Mouse (Mus musculus) embryonic facial prominence, embryonic 12.5 days (tissue): ENCODE data around the gene 1700023F06Rik. TPM values are rescaled to one million over a fixed set of nuclear protein-coding genes. Genes with fewer than 3 reads are reported as not detected.

Experiments
- ATAC-seq: fragments of 200-750 bp; cut with Nextera tagmentation; 2 replicates; pipeline ENCODE4 v1.8.0; 2017; ENCODE audit not compliant: insufficient number of reproducible peaks, insufficient read depth, low FRiP score, low TSS enrichment
- H3K27ac ChIP-seq: fragments of 300-500 bp; sonication (generic); 2 replicates; pipeline ENCODE4 v1.5.1; 2016; ENCODE audit warnings: mild to moderate bottlenecking
- H3K27me3 ChIP-seq: fragments of 300-500 bp; sonication (generic); 2 replicates; pipeline ENCODE4 v1.6.1; 2016; ENCODE audit warnings: mild to moderate bottlenecking, moderate library complexity
- H3K36me3 ChIP-seq: fragments of 300-500 bp; sonication (generic); 2 replicates; pipeline ENCODE4 v1.6.1; 2016; ENCODE audit warnings: mild to moderate bottlenecking
- H3K4me1 ChIP-seq: fragments of 300-500 bp; sonication (generic); 2 replicates; pipeline ENCODE4 v1.6.1; 2016
- H3K4me2 ChIP-seq: fragments of 300-500 bp; sonication (generic); replicated peaks from 2 replicates; pipeline ENCODE4 v1.6.1; 2016; ENCODE audit warnings: mild to moderate bottlenecking, moderate library complexity
- H3K4me3 ChIP-seq: fragments of 300-500 bp; sonication (generic); 2 replicates; pipeline ENCODE4 v1.5.1; 2016; ENCODE audit warnings: mild to moderate bottlenecking
- H3K9ac ChIP-seq: fragments of 300-500 bp; sonication (generic); 2 replicates; pipeline ENCODE4 v1.6.1; 2016; ENCODE audit warnings: mild to moderate bottlenecking, moderate library complexity
- H3K9me3 ChIP-seq: fragments of 300-500 bp; sonication (generic); 2 replicates; pipeline ENCODE4 v1.6.1; 2016; ENCODE audit warnings: mild to moderate bottlenecking, moderate library complexity
- WGBS: fragments of 180-500 bp; shearing (Covaris S2); methylation state at CpG from one replicate; pipeline ENCODE4 v1.1.7; 2016; 5-methylcytosine and 5-hydroxymethylcytosine counted together
- polyA plus RNA-seq: library from polyadenylated mRNA; unstranded; fragments of >200 nt; fragmentation: Nextera tagmentation; extraction: Ambion mirVana; gene quantifications from 2 replicates; pipeline ENCODE4 v1.2.1, GENCODE M21; 2016

The 1700023F06Rik gene
- polyA plus RNA-seq, 1 experiment from 2014 or later, result 0.95 TPM

- peak overlapping the region; percentile 53 for H3K4me2 ChIP-seq
- no peaks in the 10 kb centered on the region for H3K36me3 ChIP-seq
- peak; percentile 91 for ATAC-seq
- H3K9me3 ChIP-seq, result no peaks in the 10 kb centered on the region
- H3K4me3 ChIP-seq, result peak overlapping the region; percentile 27
- H3K27me3 ChIP-seq, result no peaks in the 10 kb centered on the region
- H3K9ac ChIP-seq, result 0 out of 2 replicates have a peak overlapping the region, but pooled peaks have one; percentile 15
- under 1% methylated on average over 25 of the region's 25 CpGs for WGBS
- no peak overlapping the region for H3K27ac ChIP-seq
- H3K4me1 ChIP-seq, result peaks cover 5% of the 10 kb centered on the region; the same call in 1 of the 2 replicates
These were observed 49.5 kb downstream of the 1700023F06Rik start for GRCm38 (mm10) chr11:103158621-103159478.

- WGBS, result 91% methylated on average over 4 of the region's 4 CpGs
- no peak overlapping the region for H3K4me3 ChIP-seq
- ATAC-seq, result no peak
- no peaks in the 10 kb centered on the region for H3K36me3 ChIP-seq
- no peak overlapping the region for H3K27ac ChIP-seq
- no peaks in the 10 kb centered on the region for H3K9me3 ChIP-seq
- H3K4me2 ChIP-seq, result no peak overlapping the region
- no peak overlapping the region for H3K9ac ChIP-seq
- H3K4me1 ChIP-seq, result peaks cover 7% of the 10 kb centered on the region; the same call in 1 of the 2 replicates
- no peaks in the 10 kb centered on the region for H3K27me3 ChIP-seq
These were observed 58.6 kb downstream of the 1700023F06Rik start for GRCm38 (mm10) chr11:103149771-103150170.

Other genes starting within 250 kb of the 1700023F06Rik start
- gene Nmt1, start 180.4 kb downstream of the 1700023F06Rik start, polyA plus RNA-seq, result 45.7 and 50.8 TPM in 2 replicates
- 170 and 174 TPM in 2 replicates for gene Dcakd, start 180.2 kb downstream of the 1700023F06Rik start, polyA plus RNA-seq
- 3.9 and 4.2 TPM in 2 replicates for gene Plcd3, start 106.9 kb downstream of the 1700023F06Rik start, polyA plus RNA-seq
- 9.7 and 11.2 TPM in 2 replicates for gene Acbd4, start 106.9 kb downstream of the 1700023F06Rik start, polyA plus RNA-seq
- 4.0 and 4.2 TPM in 2 replicates for gene Hexim1, start 92.3 kb downstream of the 1700023F06Rik start, polyA plus RNA-seq
- 13.5 and 13.8 TPM in 2 replicates for gene Hexim2, start 76.1 kb downstream of the 1700023F06Rik start, polyA plus RNA-seq
- 0.97 and 1.8 TPM in 2 replicates for gene Fmnl1, start 37.5 kb downstream of the 1700023F06Rik start, polyA plus RNA-seq
- not detected in 2 replicates for gene Spata32, start 9.9 kb upstream of the 1700023F06Rik start, polyA plus RNA-seq
- gene Map3k14, start 58.9 kb upstream of the 1700023F06Rik start, polyA plus RNA-seq, result 4.7 and 5.2 TPM in 2 replicates
- 7.2 and 7.4 TPM in 2 replicates for gene Arhgap27, start 155.1 kb upstream of the 1700023F06Rik start, polyA plus RNA-seq
- 8.2 and 8.7 TPM in 2 replicates for gene Plekhm1, start 204.1 kb upstream of the 1700023F06Rik start, polyA plus RNA-seq